Mouse (Mus musculus): ENCODE results near the gene Pgap2. TPM values are rescaled to one million over a fixed set of nuclear protein-coding genes. Genes with fewer than 3 reads are reported as not detected.

The Pgap2 gene
- total RNA-seq, 2 experiments from 2014 or later = 57.5 to 79.5 TPM

GRCm38 (mm10) chr7:102238686-102239286 is 28.8 kb downstream of the Pgap2 start:
- no peak for DNase-seq (ENCODE audit: low spot score in 2 of 2)

- no peak for DNase-seq (ENCODE audit: low spot score in 2 of 2)
Measured at GRCm38 (mm10) chr7:102239591-102239990, 29.6 kb downstream of the Pgap2 start.

GRCm38 (mm10) chr7:102242371-102242770 is 32.4 kb downstream of the Pgap2 start:
- DNase-seq (ENCODE audit: low spot score in 2 of 2) = no peak

GRCm38 (mm10) chr7:102242917-102243316 is 32.9 kb downstream of the Pgap2 start:
- no peak for DNase-seq (ENCODE audit: low spot score in 2 of 2)

- DNase-seq (ENCODE audit: low spot score in 2 of 2) = no peak
Measured at GRCm38 (mm10) chr7:102243870-102244269, 33.9 kb downstream of the Pgap2 start.

GRCm38 (mm10) chr7:102244782-102245535 is 35.0 kb downstream of the Pgap2 start:
- DNase-seq (ENCODE audit: low spot score in 2 of 2) = no peak

- no peak for DNase-seq (ENCODE audit: low spot score in 2 of 2)
Measured at GRCm38 (mm10) chr7:102245775-102246174, 35.8 kb downstream of the Pgap2 start.

GRCm38 (mm10) chr7:102246265-102246664 is 36.3 kb downstream of the Pgap2 start:
- no peak for DNase-seq (ENCODE audit: low spot score in 2 of 2)

GRCm38 (mm10) chr7:102246956-102247797 is 37.2 kb downstream of the Pgap2 start:
- DNase-seq (ENCODE audit: low spot score in 2 of 2) = no peak

- DNase-seq (ENCODE audit: low spot score in 2 of 2) = no peak
Measured at GRCm38 (mm10) chr7:102248691-102249404, 38.8 kb downstream of the Pgap2 start.

GRCm38 (mm10) chr7:102249531-102249895 is 39.5 kb downstream of the Pgap2 start:
- DNase-seq (ENCODE audit: low spot score in 2 of 2) = no peak

GRCm38 (mm10) chr7:102249896-102250630 is 40.1 kb downstream of the Pgap2 start:
- peak; percentile 80 to 81 for DNase-seq (ENCODE audit: low spot score in 2 of 2)

GRCm38 (mm10) chr7:102250631-102251214 is 40.7 kb downstream of the Pgap2 start:
- DNase-seq (ENCODE audit: low spot score in 2 of 2) = peak; percentile 94 to 95

GRCm38 (mm10) chr7:102253631-102254030 is 43.6 kb downstream of the Pgap2 start:
- DNase-seq (ENCODE audit: low spot score in 2 of 2) = no peak

- DNase-seq (ENCODE audit: low spot score in 2 of 2) = no peak
Measured at GRCm38 (mm10) chr7:102255954-102256353, 45.9 kb downstream of the Pgap2 start, which contains the start of gene Rhog. TSS of gene Rhog (minus strand) at chr7:102256054.

GRCm38 (mm10) chr7:102256636-102257035 is 46.6 kb downstream of the Pgap2 start:
- DNase-seq (ENCODE audit: low spot score in 2 of 2) = no peak

- DNase-seq (ENCODE audit: low spot score in 2 of 2) = peak; percentile 74 to 84
Measured at GRCm38 (mm10) chr7:102258189-102258588, 48.2 kb downstream of the Pgap2 start.

GRCm38 (mm10) chr7:102258753-102259152 is 48.7 kb downstream of the Pgap2 start:
- no peak for DNase-seq (ENCODE audit: low spot score in 2 of 2)

- no peak for DNase-seq (ENCODE audit: low spot score in 2 of 2)
Measured at GRCm38 (mm10) chr7:102259716-102260479, 49.9 kb downstream of the Pgap2 start.
